ENCODE assay signal across 10 mouse cellular contexts in the genomic region with DNA sequence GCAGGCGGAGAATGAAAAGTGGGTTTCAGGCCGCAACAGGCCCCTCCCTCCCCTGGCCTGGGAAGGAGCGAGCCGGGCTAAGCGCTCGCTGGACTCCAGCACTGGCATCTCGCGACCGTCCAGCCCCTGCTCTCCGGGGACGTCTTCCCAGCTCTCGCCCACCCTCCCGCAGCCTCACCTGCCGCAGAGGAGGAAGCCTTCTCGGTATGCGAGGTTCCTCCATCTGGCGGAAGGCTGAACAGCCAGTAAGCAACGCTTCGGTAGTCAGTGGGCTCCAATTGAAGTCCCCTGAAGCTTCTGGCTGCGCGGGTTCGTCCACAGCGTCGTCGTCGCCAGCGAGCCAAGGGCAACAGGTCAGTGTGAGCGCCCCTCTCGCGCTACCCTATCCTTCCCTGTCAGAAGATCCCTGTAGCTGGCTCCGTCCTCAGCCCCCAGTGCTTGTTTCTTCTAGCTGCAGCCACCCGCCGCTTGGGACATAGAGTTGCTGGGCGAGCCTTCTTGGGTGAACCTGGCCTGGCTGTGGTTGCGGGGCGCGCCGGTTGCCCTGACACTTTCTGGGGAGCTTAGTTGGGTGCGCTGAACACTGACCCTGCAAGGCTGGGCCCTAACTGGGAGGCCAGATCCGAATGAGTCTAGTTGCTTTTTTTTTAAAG. TPM values are rescaled to one million over a fixed set of nuclear protein-coding genes. Genes with fewer than 3 reads are reported as not detected.
DNase-seq lines count a peak whose midpoint lies in the region; ATAC-seq lines count a peak whose summit lies in the region.
"Had no signal": no experiment of that assay in that cellular context is flagged by ENCODE, and none has a peak within 500 bp of the region (broad histone marks: within the 10 kb centered on the region; RNA-seq: fewer than 3 reads in every experiment).

A gene (plus strand): TSS at position 341 of the 653 bp plus-strand sequence.

- peaks cover 22% of the 10 kb centered on the region for H3K4me1 ChIP-seq in forebrain, embryonic 12.5 days
- no peaks in the 10 kb centered on the region for H3K4me1 ChIP-seq in forebrain, embryonic 14.5 days (ENCODE audit: control insufficient read depth, insufficient read depth, low read length)
- H3K4me1 ChIP-seq in liver, embryonic 11.5 days (replicated peaks; ENCODE audit: control insufficient read depth, insufficient read depth, low read length) = no peaks in the 10 kb centered on the region; the same call in 1 of the 2 replicates
- H3K4me1 ChIP-seq in embryonic facial prominence, embryonic 15.5 days = peaks cover 36% of the 10 kb centered on the region
- 0 out of 2 replicates have a peak, but pooled peaks cover 7% of the 10 kb centered on the region for H3K4me1 ChIP-seq in neural tube, embryonic 11.5 days (ENCODE audit: control insufficient read depth, insufficient read depth, low read length)

- H3K36me3 ChIP-seq in forebrain, embryonic 12.5 days (replicated peaks) = no peaks in the 10 kb centered on the region
- no peaks in the 10 kb centered on the region for H3K36me3 ChIP-seq in forebrain, embryonic 14.5 days (ENCODE audit: control insufficient read depth, insufficient read depth, low read length)
- no peaks in the 10 kb centered on the region for H3K36me3 ChIP-seq in liver, embryonic 11.5 days (ENCODE audit: control insufficient read depth, insufficient read depth, low read length)
- H3K36me3 ChIP-seq in embryonic facial prominence, embryonic 15.5 days = no peaks in the 10 kb centered on the region
- no peaks in the 10 kb centered on the region for H3K36me3 ChIP-seq in neural tube, embryonic 11.5 days (ENCODE audit: control insufficient read depth, insufficient read depth, low read length)

- no peak within 1 kb of the TSS for H3K27ac ChIP-seq in forebrain, embryonic 12.5 days
- no peak within 1 kb of the TSS for H3K27ac ChIP-seq in forebrain, embryonic 14.5 days (ENCODE audit: low read depth, low read length)
- no peak within 1 kb of the TSS for H3K27ac ChIP-seq in liver, embryonic 11.5 days (ENCODE audit: low read depth, low read length)
- H3K27ac ChIP-seq in embryonic facial prominence, embryonic 15.5 days (replicated peaks) = peak within 1 kb of the TSS; percentile 44; the same call in 1 of the 2 replicates
- no peak within 1 kb of the TSS for H3K27ac ChIP-seq in neural tube, embryonic 11.5 days (ENCODE audit: low read depth, low read length)

- ATAC-seq in forebrain, embryonic 12.5 days (ENCODE audit: low FRiP score) = no peak
- ATAC-seq in forebrain, embryonic 14.5 days = no peak
- ATAC-seq in liver, embryonic 11.5 days (replicated peaks; ENCODE audit: low FRiP score) = no peak
- no peak for ATAC-seq in embryonic facial prominence, embryonic 15.5 days (ENCODE audit: insufficient number of reproducible peaks, low FRiP score, low TSS enrichment, low read depth)
- no peak for ATAC-seq in neural tube, embryonic 11.5 days (ENCODE audit: insufficient read depth, low FRiP score, low TSS enrichment)

- H3K4me3 ChIP-seq in forebrain, embryonic 12.5 days (replicated peaks) = 0 out of 2 replicates have a peak within 1 kb of the TSS, but pooled peaks have one; percentile 14
- H3K4me3 ChIP-seq in forebrain, embryonic 14.5 days (ENCODE audit: low read depth, low read length) = no peak within 1 kb of the TSS
- no peak within 1 kb of the TSS for H3K4me3 ChIP-seq in liver, embryonic 11.5 days (ENCODE audit: low read depth, low read length)
- H3K4me3 ChIP-seq in embryonic facial prominence, embryonic 15.5 days (replicated peaks) = peak within 1 kb of the TSS; percentile 40
- peak within 1 kb of the TSS; percentile 23 for H3K4me3 ChIP-seq in neural tube, embryonic 11.5 days (ENCODE audit: low read depth, low read length)

- peak within 1 kb of the TSS; percentile 24; the same call in 1 of the 2 replicates for H3K4me2 ChIP-seq in forebrain, embryonic 12.5 days
- H3K4me2 ChIP-seq in forebrain, embryonic 14.5 days (ENCODE audit: low read length) = no peak within 1 kb of the TSS
- peak within 1 kb of the TSS; percentile 4; the same call in 1 of the 2 replicates for H3K4me2 ChIP-seq in liver, embryonic 11.5 days
- peak within 1 kb of the TSS; percentile 44 for H3K4me2 ChIP-seq in embryonic facial prominence, embryonic 15.5 days (replicated peaks)
- H3K4me2 ChIP-seq in neural tube, embryonic 11.5 days (ENCODE audit: low read depth) = peak within 1 kb of the TSS; percentile 28

- H3K9ac ChIP-seq in forebrain, embryonic 12.5 days = no peak within 1 kb of the TSS
- no peak within 1 kb of the TSS for H3K9ac ChIP-seq in forebrain, embryonic 14.5 days (ENCODE audit: low read length)
- no peak within 1 kb of the TSS for H3K9ac ChIP-seq in liver, embryonic 11.5 days (ENCODE audit: low read depth, low read length)
- no peak within 1 kb of the TSS for H3K9ac ChIP-seq in embryonic facial prominence, embryonic 15.5 days
- peak within 1 kb of the TSS; percentile 19; the same call in 1 of the 2 replicates for H3K9ac ChIP-seq in neural tube, embryonic 11.5 days (ENCODE audit: low read length)

- DNase-seq in forebrain, embryonic 14.5 days (ENCODE audit: low spot score) = no peak
- peak; percentile 45 for DNase-seq in liver, embryonic 11.5 days (ENCODE audit: low spot score)
- no peak for DNase-seq in liver
- peak; percentile 55 for DNase-seq in neural tube, embryonic 11.5 days (ENCODE audit: low spot score)
- no peak for DNase-seq in layer of hippocampus, adult 9-10 months (ENCODE audit: low spot score)
- no peak for DNase-seq in urinary bladder, adult 18-20 months (ENCODE audit: low spot score in 2 of 2)
- DNase-seq: cerebellum, adult 9-10 months had no signal

- H3K9me3 ChIP-seq in forebrain, embryonic 12.5 days = no peaks in the 10 kb centered on the region
- no peaks in the 10 kb centered on the region for H3K9me3 ChIP-seq in forebrain, embryonic 14.5 days (replicated peaks; ENCODE audit: control insufficient read depth, low read length)
- no peaks in the 10 kb centered on the region for H3K9me3 ChIP-seq in liver, embryonic 11.5 days (ENCODE audit: control insufficient read depth, low read length)
- no peaks in the 10 kb centered on the region for H3K9me3 ChIP-seq in embryonic facial prominence, embryonic 15.5 days (replicated peaks)
- no peaks in the 10 kb centered on the region for H3K9me3 ChIP-seq in neural tube, embryonic 11.5 days (ENCODE audit: control insufficient read depth, low read length)

- under 1% methylated on average over 35 of the region's 40 CpGs for WGBS in forebrain, embryonic 12.5 days
- 0% methylated on average over 39 of the region's 40 CpGs for WGBS in forebrain, embryonic 14.5 days
- WGBS in liver, embryonic 11.5 days = 2% methylated on average over 40 of the region's 40 CpGs
- WGBS in embryonic facial prominence, embryonic 15.5 days = 2% methylated on average over 40 of the region's 40 CpGs
- WGBS in neural tube, embryonic 11.5 days = under 1% methylated on average over 40 of the region's 40 CpGs

- peaks cover 97% of the 10 kb centered on the region for H3K27me3 ChIP-seq in forebrain, embryonic 12.5 days
- peaks cover 92% of the 10 kb centered on the region for H3K27me3 ChIP-seq in forebrain, embryonic 14.5 days (replicated peaks; ENCODE audit: control insufficient read depth, insufficient read depth, low read length)
- peaks cover 98% of the 10 kb centered on the region for H3K27me3 ChIP-seq in liver, embryonic 11.5 days (replicated peaks; ENCODE audit: control insufficient read depth, insufficient read depth, low read length)
- peaks cover 97% of the 10 kb centered on the region for H3K27me3 ChIP-seq in embryonic facial prominence, embryonic 15.5 days
- H3K27me3 ChIP-seq in neural tube, embryonic 11.5 days (ENCODE audit: control insufficient read depth, insufficient read depth, low read length) = peaks cover 97% of the 10 kb centered on the region

RNA-seq across cellular contexts. Expression of the gene that starts here (rescaled TPM):
- 1.1 and 1.2 TPM in 2 replicates for polyA plus RNA-seq in forebrain, embryonic 12.5 days (2016; fragmentation: Nextera tagmentation; extraction: Ambion mirVana)
- polyA plus RNA-seq in forebrain, embryonic 14.5 days (2014; fragmentation: Nextera tagmentation; extraction: Ambion mirVana) = not detected in 2 replicates
- polyA plus RNA-seq in liver, embryonic 11.5 days (2014; fragmentation: Nextera tagmentation; extraction: Ambion mirVana) = 0.60 and 0.61 TPM in 2 replicates
- 7.6 and 11.7 TPM in 2 replicates for polyA plus RNA-seq in embryonic facial prominence, embryonic 15.5 days (2015; fragmentation: Nextera tagmentation; extraction: Ambion mirVana)
- 3.7 and 4.8 TPM in 2 replicates for polyA plus RNA-seq in neural tube, embryonic 11.5 days (2014; fragmentation: Nextera tagmentation; extraction: Ambion mirVana)
- polyA plus RNA-seq: small intestine, adult 2 months had no signal

Comparison
In these comparisons a context has a peak if more than half of its experiments do, and no peak if none do; other contexts are left out.
1. H3K4me3 ChIP-seq: peak in forebrain, embryonic 12.5 days (single experiment), embryonic facial prominence, embryonic 15.5 days (single experiment) and neural tube, embryonic 11.5 days (single experiment); none in forebrain, embryonic 14.5 days (single experiment) and liver, embryonic 11.5 days (single experiment).
2. Peak in DNase-seq and H3K4me2 ChIP-seq in liver, embryonic 11.5 days; RNA of the gene not detected or under 1 TPM.